Mouse (Mus musculus) embryonic facial prominence, embryonic 14.5 days (tissue): ENCODE measurements around the gene Ptprm. TPM values are rescaled to one million over a fixed set of nuclear protein-coding genes. Genes with fewer than 3 reads are reported as not detected.
"Not testable (repeated sequence)": the region's sequence is repeated elsewhere in the genome, so short reads cannot be mapped to it uniquely, and the experiment has no call there.

Source experiments
- ATAC-seq: fragments of 200-750 bp; cut with Nextera tagmentation; 2 replicates; pipeline ENCODE4 v1.8.0; 2017; ENCODE audit warnings: low read depth, moderate number of reproducible peaks, moderate TSS enrichment
- DNase-seq: peaks from one replicate; pipeline ENCODE4 v3.0.0-alpha.2; 2015; ENCODE audit warnings: low spot score
- H3K27ac ChIP-seq: fragments of 300-500 bp; sonication (generic); replicated peaks from 2 replicates; pipeline ENCODE4 v1.5.1; 2014; ENCODE audit warnings: low read depth, mild to moderate bottlenecking, low read length, moderate library complexity
- H3K27me3 ChIP-seq: fragments of 300-500 bp; sonication (generic); replicated peaks from 2 replicates; pipeline ENCODE4 v1.6.1; 2014; ENCODE audit warnings: low read length; ENCODE audit not compliant: control insufficient read depth, insufficient read depth
- H3K36me3 ChIP-seq: fragments of 300-500 bp; sonication (generic); 2 replicates; pipeline ENCODE4 v1.6.1; 2014; ENCODE audit warnings: low read length, mixed read lengths; ENCODE audit not compliant: control insufficient read depth, insufficient read depth
- H3K4me1 ChIP-seq: fragments of 300-500 bp; sonication (generic); 2 replicates; pipeline ENCODE4 v1.6.1; 2014; ENCODE audit warnings: antibody characterized with exemption, low read length; ENCODE audit not compliant: control insufficient read depth, insufficient read depth
- H3K4me2 ChIP-seq: fragments of 300-500 bp; sonication (generic); 2 replicates; pipeline ENCODE4 v1.6.1; 2014; ENCODE audit warnings: low read depth, mild to moderate bottlenecking, low read length, moderate library complexity, mixed read lengths
- H3K4me3 ChIP-seq: fragments of 300-500 bp; sonication (generic); 2 replicates; pipeline ENCODE4 v1.5.1; 2014; ENCODE audit warnings: low read depth, mild to moderate bottlenecking, low read length
- H3K9ac ChIP-seq: fragments of 300-500 bp; sonication (generic); 2 replicates; pipeline ENCODE4 v1.6.1; 2014; ENCODE audit warnings: low read depth, mild to moderate bottlenecking, low read length, moderate library complexity, mixed read lengths
- H3K9me3 ChIP-seq: fragments of 300-500 bp; sonication (generic); 2 replicates; pipeline ENCODE4 v1.6.1; 2016; ENCODE audit warnings: low read length; ENCODE audit not compliant: control insufficient read depth
- WGBS: fragments of 180-500 bp; shearing (Covaris S2); extraction: QIAGEN DNeasy Blood & Tissue Kit; methylation state at CpG from one replicate; pipeline ENCODE4 v1.1.7; 2014; 5-methylcytosine and 5-hydroxymethylcytosine counted together
- polyA plus RNA-seq: library from polyadenylated mRNA; unstranded; fragments of >200 nt; fragmentation: Nextera tagmentation; extraction: Ambion mirVana; gene quantifications from 2 replicates; pipeline ENCODE4 v1.2.1, GENCODE M21; 2014

Gene Ptprm
- polyA plus RNA-seq, 1 experiment from 2014 or later = 20.4 TPM

DNA sequence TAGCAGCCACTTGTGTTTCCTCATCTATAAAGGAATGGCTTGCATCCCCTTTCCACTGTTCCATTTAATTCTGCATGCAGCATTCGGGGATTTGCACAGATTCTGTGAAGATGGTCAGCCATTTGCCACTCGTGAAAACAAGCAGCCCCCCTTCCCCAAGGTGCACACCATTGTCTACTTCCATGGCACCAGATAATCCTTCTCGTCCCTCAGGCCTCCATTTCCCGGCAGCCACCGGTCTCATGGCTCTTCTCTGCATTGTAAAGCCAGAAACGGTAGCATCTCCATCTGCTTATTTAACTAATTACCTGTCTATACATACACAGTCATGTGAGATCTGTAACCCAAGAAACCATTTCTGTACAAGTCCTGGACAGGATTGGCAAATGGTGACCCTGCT is 501.8 kb downstream of the Ptprm start:
- H3K36me3 ChIP-seq = no peaks in the 10 kb centered on the region
- H3K4me3 ChIP-seq = no peak overlapping the region
- no peak overlapping the region for H3K27ac ChIP-seq
- no peaks in the 10 kb centered on the region for H3K27me3 ChIP-seq
- no peak for ATAC-seq
- no peaks in the 10 kb centered on the region for H3K4me1 ChIP-seq
- H3K4me2 ChIP-seq = no peak overlapping the region
- 82% methylated on average over 6 of the region's 6 CpGs for WGBS
- H3K9me3 ChIP-seq = no peaks in the 10 kb centered on the region
- no peak for DNase-seq
- H3K9ac ChIP-seq = no peak overlapping the region

DNA sequence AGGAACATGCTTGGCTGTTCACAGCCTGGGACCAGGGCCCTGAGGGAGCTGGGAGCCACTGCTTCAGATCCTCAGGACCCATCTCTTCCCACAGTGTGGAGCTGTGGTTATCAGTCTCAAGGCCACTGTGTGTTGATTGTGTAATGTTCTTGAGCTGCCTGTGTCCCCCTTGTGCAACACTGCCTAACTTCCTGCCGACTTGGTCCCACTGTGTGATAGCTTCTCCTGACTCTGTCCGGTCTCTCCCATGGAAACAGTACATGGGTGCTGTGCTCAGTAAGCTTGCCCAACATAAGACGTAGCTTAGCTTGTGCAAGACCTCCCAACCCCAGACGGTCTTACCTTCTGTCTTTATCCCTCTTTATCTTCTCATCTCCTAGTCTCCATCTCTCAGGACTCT is 507.2 kb downstream of the Ptprm start:
- ATAC-seq, DNase-seq, H3K4me2 ChIP-seq, H3K4me1 ChIP-seq, H3K9ac ChIP-seq, H3K27me3 ChIP-seq, H3K4me3 ChIP-seq, H3K9me3 ChIP-seq, H3K27ac ChIP-seq, H3K36me3 ChIP-seq: not testable (repeated sequence)
- WGBS = 82% methylated on average over 4 of the region's 4 CpGs

DNA sequence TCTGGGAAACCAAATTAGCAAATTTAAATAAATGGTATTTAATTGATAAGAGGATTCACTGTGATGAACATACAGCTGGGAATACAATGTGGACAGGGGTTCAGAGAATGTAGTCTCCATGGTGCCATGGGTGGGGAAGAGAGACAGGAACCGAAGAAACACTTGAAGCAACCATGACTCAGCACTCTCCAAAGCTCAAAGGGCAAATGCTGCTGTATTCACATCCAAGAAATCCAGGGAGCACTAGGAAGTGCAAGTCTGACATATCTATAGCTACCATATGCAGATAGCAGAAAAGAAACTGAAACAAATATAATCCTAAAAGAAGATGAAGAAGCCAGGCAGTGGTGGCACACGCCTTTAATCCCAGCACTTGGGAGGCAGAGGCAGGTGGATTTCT is 531.9 kb downstream of the Ptprm start:
- 79% methylated on average over 2 of the region's 2 CpGs for WGBS
- ATAC-seq (no peak), DNase-seq (no peak)
- no peaks in the 10 kb centered on the region for H3K27me3 ChIP-seq
- no peaks in the 10 kb centered on the region for H3K9me3 ChIP-seq
- no peak overlapping the region for H3K27ac ChIP-seq
- H3K36me3 ChIP-seq = no peaks in the 10 kb centered on the region
- H3K4me1 ChIP-seq = no peaks in the 10 kb centered on the region
- H3K4me3 ChIP-seq = no peak overlapping the region
- no peak overlapping the region for H3K4me2 ChIP-seq
- no peak overlapping the region for H3K9ac ChIP-seq

DNA sequence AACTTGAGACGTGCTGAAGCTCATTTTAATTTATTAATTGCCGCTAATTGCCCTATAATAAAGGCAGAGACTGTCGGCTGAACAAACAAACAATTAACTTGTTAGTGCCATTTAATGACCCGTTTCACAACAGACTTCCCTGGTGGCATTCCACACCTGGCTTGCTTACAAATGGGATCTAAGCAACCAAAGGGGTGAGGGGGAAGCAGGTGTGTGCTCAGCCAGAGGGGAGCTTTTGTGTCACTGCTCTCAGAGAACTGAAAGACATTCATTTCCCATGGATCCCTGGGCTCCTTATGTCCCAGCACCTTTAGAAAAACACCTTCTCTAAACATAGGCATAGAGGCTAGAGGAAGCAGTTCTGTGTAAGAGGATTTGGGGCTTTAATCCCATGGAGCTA is 536.9 kb downstream of the Ptprm start:
- Histone ChIP-seq H3K4me2 (no peak overlapping the region), H3K9ac (no peak overlapping the region), H3K4me1 (no peaks in the 10 kb centered on the region), H3K27me3 (no peaks in the 10 kb centered on the region), H3K4me3 (no peak overlapping the region), H3K36me3 (no peaks in the 10 kb centered on the region), H3K27ac (no peak overlapping the region), H3K9me3 (no peaks in the 10 kb centered on the region)
- peak; percentile 42 for DNase-seq
- WGBS = 71% methylated on average over 4 of the region's 4 CpGs
- peak; percentile 68; the same call in 1 of the 2 replicates for ATAC-seq

DNA sequence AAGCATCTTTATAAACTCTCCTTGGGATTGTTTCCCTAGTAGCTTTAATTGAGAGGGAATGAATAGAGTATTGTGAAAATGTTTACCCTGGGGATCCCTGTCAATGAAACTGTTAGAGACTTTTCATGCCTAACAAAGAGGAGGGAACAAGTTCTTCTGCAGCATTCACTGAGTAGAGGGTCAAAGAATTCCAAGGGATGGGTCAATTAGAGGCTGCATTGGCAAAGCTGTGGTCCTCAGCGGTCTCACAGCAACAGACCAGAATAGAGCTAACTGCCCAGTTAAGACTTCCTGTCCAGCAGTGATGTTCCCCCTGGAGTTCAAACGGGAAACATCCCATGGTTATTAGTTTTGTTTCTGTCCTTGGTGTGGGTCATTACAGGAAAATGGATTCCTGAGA is 538.3 kb downstream of the Ptprm start:
- no peak for ATAC-seq
- 21% methylated on average over 2 of the region's 2 CpGs for WGBS
- Histone ChIP-seq H3K9me3 (no peaks in the 10 kb centered on the region), H3K36me3 (no peaks in the 10 kb centered on the region), H3K4me3 (no peak overlapping the region), H3K4me1 (no peaks in the 10 kb centered on the region), H3K27me3 (no peaks in the 10 kb centered on the region), H3K4me2 (no peak overlapping the region), H3K27ac (no peak overlapping the region), H3K9ac (no peak overlapping the region)
- DNase-seq = no peak

DNA sequence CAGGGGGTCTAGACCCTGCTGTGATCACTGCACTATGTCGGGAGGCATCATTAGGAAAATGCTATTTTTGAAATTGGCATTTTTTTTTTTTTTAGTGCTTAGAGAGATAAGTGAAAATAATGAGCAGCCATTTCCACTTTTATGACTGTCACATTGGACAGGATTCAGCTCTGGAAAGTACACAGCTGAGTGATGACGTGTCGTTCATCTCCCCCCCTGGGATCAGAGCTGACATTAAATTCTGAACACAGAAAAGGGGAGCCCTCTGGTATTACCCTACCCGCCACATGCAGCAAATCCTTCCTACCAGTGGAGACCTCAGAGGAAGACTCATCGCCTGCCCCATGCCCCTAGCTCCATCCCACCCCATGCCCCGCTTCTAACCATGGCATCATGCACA is 540.5 kb downstream of the Ptprm start:
- Histone ChIP-seq H3K9me3 (no peaks in the 10 kb centered on the region), H3K27me3 (no peaks in the 10 kb centered on the region), H3K36me3 (no peaks in the 10 kb centered on the region), H3K4me2 (no peak overlapping the region), H3K4me1 (no peaks in the 10 kb centered on the region), H3K27ac (no peak overlapping the region), H3K9ac (no peak overlapping the region), H3K4me3 (no peak overlapping the region)
- WGBS = 83% methylated on average over 6 of the region's 6 CpGs
- ATAC-seq = no peak
- no peak for DNase-seq

DNA sequence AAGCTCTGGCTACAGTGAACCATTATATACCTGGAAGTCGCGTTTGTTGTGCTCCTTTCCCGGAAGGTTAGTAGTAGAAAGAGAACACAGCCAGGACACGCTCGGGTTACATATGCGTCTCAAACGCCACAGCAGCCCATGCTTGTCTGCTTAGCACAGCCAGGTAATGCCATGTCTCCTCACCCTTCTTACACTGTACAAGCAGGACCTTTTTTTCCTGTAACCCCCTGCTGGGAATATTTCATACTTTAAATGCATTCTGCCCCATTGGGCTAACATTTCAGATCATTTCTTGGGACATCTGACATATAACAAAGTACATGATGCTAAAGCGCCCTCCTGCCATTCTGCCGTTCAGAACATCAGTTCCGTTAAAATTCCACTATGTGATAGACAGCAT is 540.9 kb downstream of the Ptprm start:
- H3K4me3 ChIP-seq = no peak overlapping the region
- H3K9me3 ChIP-seq = no peaks in the 10 kb centered on the region
- H3K4me1 ChIP-seq = no peaks in the 10 kb centered on the region
- no peak overlapping the region for H3K9ac ChIP-seq
- no peak for DNase-seq
- H3K27ac ChIP-seq = no peak overlapping the region
- no peaks in the 10 kb centered on the region for H3K36me3 ChIP-seq
- no peak for ATAC-seq
- no peak overlapping the region for H3K4me2 ChIP-seq
- no peaks in the 10 kb centered on the region for H3K27me3 ChIP-seq
- WGBS = 77% methylated on average over 10 of the region's 10 CpGs

DNA sequence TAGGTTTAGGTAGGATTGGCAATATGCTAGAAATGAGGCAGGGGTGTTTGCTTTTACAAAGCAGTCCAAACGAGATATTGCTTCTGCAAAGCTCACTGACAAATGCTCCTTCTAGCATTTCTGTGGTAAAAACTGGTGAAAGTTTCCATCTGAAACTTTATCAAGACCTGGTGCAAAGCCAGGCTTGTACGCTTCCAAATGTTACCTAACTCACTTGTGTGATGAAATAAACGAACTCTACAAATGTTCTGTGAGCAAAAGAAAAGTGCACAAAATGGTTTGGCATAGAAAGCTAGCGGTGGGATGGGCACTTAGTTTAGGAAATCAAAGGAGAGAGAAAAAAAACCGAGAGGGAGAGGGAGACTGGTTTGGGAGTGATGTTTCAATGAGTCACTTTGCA is 544.5 kb downstream of the Ptprm start:
- no peaks in the 10 kb centered on the region for H3K4me1 ChIP-seq
- ATAC-seq = no peak
- no peak overlapping the region for H3K4me3 ChIP-seq
- H3K9ac ChIP-seq = no peak overlapping the region
- no peak for DNase-seq
- H3K36me3 ChIP-seq = no peaks in the 10 kb centered on the region
- no peaks in the 10 kb centered on the region for H3K27me3 ChIP-seq
- 65% methylated on average over 5 of the region's 5 CpGs for WGBS
- H3K4me2 ChIP-seq = no peak overlapping the region
- H3K27ac ChIP-seq = no peak overlapping the region
- no peaks in the 10 kb centered on the region for H3K9me3 ChIP-seq

DNA sequence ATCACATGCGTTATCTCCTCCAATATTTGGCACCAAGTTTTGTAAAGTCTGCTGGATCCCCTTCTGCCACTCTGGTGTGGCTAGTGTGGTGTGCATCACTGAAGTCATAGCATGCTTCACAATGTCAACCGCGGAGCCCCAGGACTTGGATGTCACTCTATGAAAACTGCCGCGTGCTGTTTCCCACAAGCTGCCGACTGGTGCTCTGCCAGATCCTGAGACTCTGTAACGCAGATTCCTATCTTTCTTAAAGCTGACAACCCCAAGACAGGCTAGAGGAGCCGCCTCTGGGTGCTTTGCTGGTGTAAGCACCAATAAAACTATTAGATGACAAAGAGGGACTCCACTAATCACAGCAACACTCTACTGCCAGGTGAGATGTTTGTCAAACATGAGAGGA is 546.1 kb downstream of the Ptprm start:
- ATAC-seq (no peak), DNase-seq (no peak)
- 82% methylated on average over 8 of the region's 8 CpGs for WGBS

More for the DNA sequence above, 546.1 kb downstream of the Ptprm start:
- Histone ChIP-seq H3K9ac (no peak overlapping the region), H3K4me3 (no peak overlapping the region), H3K36me3 (no peaks in the 10 kb centered on the region), H3K4me1 (no peaks in the 10 kb centered on the region), H3K27me3 (no peaks in the 10 kb centered on the region), H3K27ac (no peak overlapping the region), H3K4me2 (no peak overlapping the region), H3K9me3 (no peaks in the 10 kb centered on the region)
